Mouse (Mus musculus) ES-E14 (cell line): ENCODE results near the gene Nectin2.

ENCODE experiments used
- HCFC1 ChIP-seq: IDR thresholded peaks from 2 replicates; pipeline ENCODE4 v1.6.1; 2012; ENCODE audit warnings: low read length, inconsistent platforms, borderline replicate concordance; ENCODE audit not compliant: insufficient read depth
- ZC3H11A ChIP-seq: IDR thresholded peaks from 2 replicates; pipeline ENCODE4 v1.6.1; 2012; ENCODE audit warnings: low read depth, mild to moderate bottlenecking, inconsistent platforms, low read length, borderline replicate concordance
- ZNF384 ChIP-seq: IDR thresholded peaks from 2 replicates; pipeline ENCODE4 v1.6.1; 2012; ENCODE audit warnings: low read depth, low read length, inconsistent platforms

GRCm38 (mm10) chr7:19695881-19696280, 54.4 kb downstream of the Nectin2 start:
- TF ChIP-seq ZNF384 (no peak), HCFC1 (no peak), ZC3H11A (no peak)
